Mouse (Mus musculus) liver, embryonic 12.5 days (tissue): ENCODE results near the gene Olfr1442. TPM values are rescaled to one million over a fixed set of nuclear protein-coding genes. Genes with fewer than 3 reads are reported as not detected.
"Not testable (repeated sequence)": the region's sequence is repeated elsewhere in the genome, so short reads cannot be mapped to it uniquely, and the experiment has no call there.

Source experiments
- ATAC-seq: fragments of 200-750 bp; cut with Nextera tagmentation; 2 replicates; pipeline ENCODE4 v1.8.0; 2017; ENCODE audit warnings: moderate number of reproducible peaks, mild to moderate bottlenecking, moderate library complexity
- H3K27ac ChIP-seq: fragments of 300-500 bp; sonication (generic); 2 replicates; pipeline ENCODE4 v1.5.1; 2016; ENCODE audit warnings: mild to moderate bottlenecking
- H3K27me3 ChIP-seq: fragments of 300-500 bp; sonication (generic); replicated peaks from 2 replicates; pipeline ENCODE4 v1.6.1; 2016; ENCODE audit warnings: mild to moderate bottlenecking, moderate library complexity
- H3K36me3 ChIP-seq: fragments of 300-500 bp; sonication (generic); 2 replicates; pipeline ENCODE4 v1.6.1; 2016; ENCODE audit warnings: mild to moderate bottlenecking, moderate library complexity
- H3K4me1 ChIP-seq: fragments of 300-500 bp; sonication (generic); 2 replicates; pipeline ENCODE4 v1.6.1; 2016
- H3K4me2 ChIP-seq: fragments of 300-500 bp; sonication (generic); 2 replicates; pipeline ENCODE4 v1.6.1; 2016; ENCODE audit warnings: mild to moderate bottlenecking, moderate library complexity
- H3K4me3 ChIP-seq: fragments of 300-500 bp; sonication (generic); 2 replicates; pipeline ENCODE4 v1.5.1; 2016; ENCODE audit warnings: mild to moderate bottlenecking, moderate library complexity
- H3K9ac ChIP-seq: fragments of 300-500 bp; sonication (generic); 2 replicates; pipeline ENCODE4 v1.6.1; 2016; ENCODE audit warnings: mild to moderate bottlenecking, moderate library complexity
- H3K9me3 ChIP-seq: fragments of 300-500 bp; sonication (generic); replicated peaks from 2 replicates; pipeline ENCODE4 v1.6.1; 2016; ENCODE audit warnings: mild to moderate bottlenecking, moderate library complexity
- WGBS: fragments of 180-500 bp; shearing (Covaris S2); methylation state at CpG from one replicate; pipeline ENCODE4 v1.1.7; 2016; ENCODE audit not compliant: insufficient replicate concordance; 5-methylcytosine and 5-hydroxymethylcytosine counted together
- polyA plus RNA-seq: library from polyadenylated mRNA; unstranded; fragments of >200 nt; fragmentation: Nextera tagmentation; extraction: Ambion mirVana; gene quantifications from 2 replicates; pipeline ENCODE4 v1.2.1, GENCODE M21; 2016

The Olfr1442 gene
- polyA plus RNA-seq, 1 experiment from 2014 or later: not detected

DNA sequence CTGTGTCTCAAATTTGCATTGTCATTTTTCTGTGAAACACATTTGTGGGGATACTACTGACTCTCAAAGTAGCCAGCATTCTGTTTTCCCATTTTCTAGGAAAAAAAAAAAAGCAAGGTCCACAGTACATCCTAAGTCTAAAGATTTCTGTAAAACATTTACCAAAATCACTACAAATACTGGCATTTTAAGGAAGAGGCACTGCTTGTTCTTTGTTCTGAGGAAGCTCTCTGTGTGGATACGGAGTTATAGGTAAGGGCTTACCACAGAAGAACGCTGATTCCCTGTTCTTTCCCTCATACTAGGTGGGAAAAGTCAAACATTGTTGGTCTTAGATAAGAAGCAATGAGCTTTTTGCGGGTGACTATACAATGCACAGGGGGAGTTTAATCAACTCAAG is 25.4 kb downstream of the Olfr1442 start, which contains the start of gene Keg1:
TSS of gene Keg1 (plus strand) at position 197 of the 400 bp plus-strand sequence.
- 56% methylated on average over 3 of the region's 3 CpGs for WGBS
- H3K4me2 ChIP-seq: no peak within 1 kb of the TSS
- no peak for ATAC-seq

DNA sequence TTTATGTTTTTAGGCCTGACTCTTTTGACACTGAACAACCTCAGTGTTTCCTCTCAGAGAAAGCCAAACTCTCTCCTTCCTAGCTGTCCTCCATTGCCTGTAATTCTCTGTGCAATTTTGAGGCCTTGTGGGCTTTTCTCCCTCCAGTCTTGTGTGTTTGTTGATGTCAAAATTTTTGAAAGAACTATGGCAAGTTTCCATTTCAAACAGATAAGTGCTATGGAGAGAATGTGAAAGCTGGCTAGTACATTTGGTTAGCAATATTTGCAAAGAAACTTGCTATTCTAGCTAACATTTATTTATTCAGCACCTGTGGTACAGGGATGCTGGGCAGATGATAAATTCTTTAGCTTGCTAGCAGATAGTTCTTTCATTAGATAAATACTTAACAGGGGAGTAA is 26.0 kb downstream of the Olfr1442 start:
- Histone ChIP-seq H3K4me1 (no peaks in the 10 kb centered on the region), H3K36me3 (no peaks in the 10 kb centered on the region), H3K27ac (no peak overlapping the region), H3K4me3 (no peak overlapping the region), H3K9ac (no peak overlapping the region), H3K9me3 (no peaks in the 10 kb centered on the region), H3K4me2 (no peak overlapping the region), H3K27me3 (no peaks in the 10 kb centered on the region)
- ATAC-seq: no peak

More for the DNA sequence above, 25.4 kb downstream of the Olfr1442 start, which contains the start of gene Keg1:
- H3K4me3 ChIP-seq: no peak within 1 kb of the TSS
- no peak within 1 kb of the TSS for H3K27ac ChIP-seq
- no peaks in the 10 kb centered on the region for H3K36me3 ChIP-seq
- no peaks in the 10 kb centered on the region for H3K27me3 ChIP-seq
- no peaks in the 10 kb centered on the region for H3K9me3 ChIP-seq
- H3K9ac ChIP-seq: no peak within 1 kb of the TSS
- H3K4me1 ChIP-seq: no peaks in the 10 kb centered on the region

GRCm38 (mm10) chr19:12708458-12708857 is 38.2 kb downstream of the Olfr1442 start:
- no peak overlapping the region for H3K9ac ChIP-seq
- no peaks in the 10 kb centered on the region for H3K4me1 ChIP-seq
- no peaks in the 10 kb centered on the region for H3K36me3 ChIP-seq
- H3K27ac ChIP-seq: no peak overlapping the region
- H3K4me2 ChIP-seq: no peak overlapping the region
- H3K4me3 ChIP-seq: no peak overlapping the region
- no peaks in the 10 kb centered on the region for H3K27me3 ChIP-seq
- no peak for ATAC-seq
- 63% methylated on average over 2 of the region's 2 CpGs for WGBS
- H3K9me3 ChIP-seq: no peaks in the 10 kb centered on the region

DNA sequence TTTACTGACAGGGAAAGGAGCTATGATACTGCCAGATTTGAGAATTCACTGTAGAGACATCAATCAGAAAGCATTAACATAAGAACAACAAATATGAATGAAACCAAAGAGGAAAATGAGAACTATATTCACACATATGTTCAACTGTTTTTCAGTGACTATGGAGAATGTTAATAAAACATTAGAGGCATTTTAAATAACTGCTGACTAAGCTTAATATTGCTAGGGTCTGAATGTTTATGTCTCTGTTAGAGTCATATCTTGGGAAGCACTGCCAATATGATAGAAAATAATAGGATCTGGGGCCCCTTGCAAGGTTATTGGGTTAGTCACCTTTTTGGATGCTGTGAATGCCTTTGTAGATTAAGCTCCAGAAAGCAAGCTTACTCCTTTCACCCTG is 38.7 kb downstream of the Olfr1442 start:
- Histone ChIP-seq H3K27me3 (no peaks in the 10 kb centered on the region), H3K27ac (no peak overlapping the region), H3K9me3 (no peaks in the 10 kb centered on the region), H3K4me3 (no peak overlapping the region), H3K4me2 (no peak overlapping the region), H3K36me3 (no peaks in the 10 kb centered on the region), H3K4me1 (no peaks in the 10 kb centered on the region), H3K9ac (no peak overlapping the region)
- no peak for ATAC-seq

- no peak overlapping the region for H3K4me3 ChIP-seq
- no peaks in the 10 kb centered on the region for H3K27me3 ChIP-seq
- H3K27ac ChIP-seq: no peak overlapping the region
- ATAC-seq: no peak
- H3K4me2 ChIP-seq: no peak overlapping the region
- no peaks in the 10 kb centered on the region for H3K36me3 ChIP-seq
- no peak overlapping the region for H3K9ac ChIP-seq
- no peaks in the 10 kb centered on the region for H3K9me3 ChIP-seq
- no peaks in the 10 kb centered on the region for H3K4me1 ChIP-seq
- WGBS: 62% methylated on average over 6 of the region's 6 CpGs
Observed at GRCm38 (mm10) chr19:12719189-12719588, 49.0 kb downstream of the Olfr1442 start.

GRCm38 (mm10) chr19:12720463-12720862 is 50.2 kb downstream of the Olfr1442 start:
- H3K4me1 ChIP-seq: no peaks in the 10 kb centered on the region
- no peaks in the 10 kb centered on the region for H3K9me3 ChIP-seq
- ATAC-seq: no peak
- H3K27me3 ChIP-seq: no peaks in the 10 kb centered on the region
- H3K4me3 ChIP-seq: no peak overlapping the region
- H3K27ac ChIP-seq: no peak overlapping the region
- no peaks in the 10 kb centered on the region for H3K36me3 ChIP-seq
- WGBS: 30% methylated on average over 2 of the region's 2 CpGs
- H3K4me2 ChIP-seq: no peak overlapping the region
- H3K9ac ChIP-seq: no peak overlapping the region

- not testable (repeated sequence) for H3K27me3 ChIP-seq, H3K4me1 ChIP-seq, H3K27ac ChIP-seq, H3K4me3 ChIP-seq, H3K4me2 ChIP-seq, H3K36me3 ChIP-seq, H3K9ac ChIP-seq, H3K9me3 ChIP-seq, ATAC-seq
- WGBS: 64% methylated on average over 5 of the region's 5 CpGs
Observed at GRCm38 (mm10) chr19:12720919-12721318, 50.7 kb downstream of the Olfr1442 start.

DNA sequence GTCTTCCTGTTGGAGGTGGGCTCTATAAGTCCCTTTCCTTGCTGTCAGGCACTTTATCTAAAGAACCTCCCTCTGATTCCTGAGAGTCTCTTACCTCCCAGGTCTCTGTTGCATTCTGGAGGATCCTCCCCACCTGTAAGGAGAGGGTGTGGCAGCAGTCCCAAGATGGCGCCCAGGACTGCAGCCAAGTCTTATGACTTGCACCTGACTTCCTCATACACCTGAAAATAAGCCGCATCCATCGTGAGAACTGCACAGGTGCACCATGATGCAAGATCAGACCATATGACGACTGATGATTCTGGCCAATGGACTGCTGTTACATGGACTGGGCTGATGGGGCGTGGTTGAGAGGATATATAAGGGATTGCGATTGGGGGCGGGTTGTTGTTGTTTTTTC is 51.4 kb downstream of the Olfr1442 start:
- not testable (repeated sequence) for H3K4me2 ChIP-seq, H3K27ac ChIP-seq, H3K9ac ChIP-seq, H3K9me3 ChIP-seq, H3K36me3 ChIP-seq, H3K4me1 ChIP-seq, H3K4me3 ChIP-seq, H3K27me3 ChIP-seq, ATAC-seq
- WGBS: 77% methylated on average over 7 of the region's 7 CpGs

GRCm38 (mm10) chr19:12722308-12722707 is 52.1 kb downstream of the Olfr1442 start:
- Histone ChIP-seq H3K4me1 (no peaks in the 10 kb centered on the region), H3K9me3 (no peaks in the 10 kb centered on the region), H3K4me3 (no peak overlapping the region), H3K36me3 (no peaks in the 10 kb centered on the region), H3K9ac (no peak overlapping the region), H3K27me3 (no peaks in the 10 kb centered on the region), H3K27ac (no peak overlapping the region), H3K4me2 (no peak overlapping the region)
- no peak for ATAC-seq
- 39% methylated on average over 3 of the region's 3 CpGs for WGBS

DNA sequence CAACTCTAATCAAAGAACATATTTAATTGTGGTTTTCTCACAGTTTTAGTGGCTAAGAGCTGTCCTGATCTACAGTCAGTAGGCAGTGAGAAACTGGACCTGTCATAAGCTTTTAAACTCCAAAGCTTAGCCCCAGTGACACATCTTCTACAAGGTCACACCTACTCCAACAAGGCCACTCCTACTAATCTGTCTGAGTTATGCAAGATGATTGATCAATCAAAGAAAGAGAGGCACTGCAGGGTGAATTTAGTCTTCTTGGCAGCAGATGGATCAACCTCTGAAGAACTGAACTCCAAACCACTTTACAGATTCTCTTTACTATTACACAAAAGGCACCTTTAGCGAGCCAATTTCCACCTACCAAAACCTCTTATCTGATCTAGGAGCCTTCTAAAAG is 55.6 kb downstream of the Olfr1442 start:
- H3K4me1 ChIP-seq: no peaks in the 10 kb centered on the region
- H3K9ac ChIP-seq: no peak overlapping the region
- H3K36me3 ChIP-seq: no peaks in the 10 kb centered on the region
- no peak overlapping the region for H3K4me3 ChIP-seq
- no peak overlapping the region for H3K4me2 ChIP-seq
- H3K27me3 ChIP-seq: no peaks in the 10 kb centered on the region
- H3K27ac ChIP-seq: no peak overlapping the region
- no peak for ATAC-seq
- no peaks in the 10 kb centered on the region for H3K9me3 ChIP-seq
- WGBS: 55% methylated on average over 1 of the region's 1 CpGs

Other genes starting within 250 kb of the Olfr1442 start
- not detected in 2 replicates for gene Pfpl, start 242.5 kb upstream of the Olfr1442 start, polyA plus RNA-seq
- 0.63 and 0.76 TPM in 2 replicates for gene Mpeg1, start 209.7 kb upstream of the Olfr1442 start, polyA plus RNA-seq
- 2.7 and 2.9 TPM in 2 replicates for gene Dtx4, start 169.0 kb upstream of the Olfr1442 start, polyA plus RNA-seq
- 34.1 and 35.4 TPM in 2 replicates for gene Fam111a, start 124.7 kb upstream of the Olfr1442 start, polyA plus RNA-seq
- gene Gm4952, start 70.5 kb upstream of the Olfr1442 start, polyA plus RNA-seq: 0.57 and 0.68 TPM in 2 replicates
- gene Glyat, start 37.1 kb upstream of the Olfr1442 start, polyA plus RNA-seq: 0.33 TPM in 1 of 2 replicates, not detected in the other
- not detected in 2 replicates for gene Olfr1443, start 7.7 kb downstream of the Olfr1442 start, polyA plus RNA-seq
- 0.38 and 0.44 TPM in 2 replicates for gene Keg1, start 25.3 kb downstream of the Olfr1442 start, polyA plus RNA-seq
- 1.0 and 1.1 TPM in 2 replicates for gene Cntf, start 95.2 kb downstream of the Olfr1442 start, polyA plus RNA-seq
- 11.6 and 12.4 TPM in 2 replicates for gene Zfp91, start 125.7 kb downstream of the Olfr1442 start, polyA plus RNA-seq
- 1.3 and 1.4 TPM in 2 replicates for gene Lpxn, start 125.8 kb downstream of the Olfr1442 start, polyA plus RNA-seq
- not detected in 2 replicates for gene Gm5244, start 176.2 kb downstream of the Olfr1442 start, polyA plus RNA-seq
- gene Olfr1444, start 186.8 kb downstream of the Olfr1442 start, polyA plus RNA-seq: not detected in 2 replicates
- gene Olfr1445, start 213.4 kb downstream of the Olfr1442 start, polyA plus RNA-seq: not detected in 2 replicates
- gene Olfr1446, start 223.1 kb downstream of the Olfr1442 start, polyA plus RNA-seq: not detected in 2 replicates
- gene Olfr1447, start 233.3 kb downstream of the Olfr1442 start, polyA plus RNA-seq: not detected in 2 replicates